Mouse (Mus musculus): ENCODE measurements around the gene Afdn. TPM values are rescaled to one million over a fixed set of nuclear protein-coding genes. Genes with fewer than 3 reads are reported as not detected.
"Not testable (repeated sequence)": the region's sequence is repeated elsewhere in the genome, so short reads cannot be mapped to it uniquely, and the experiment has no call there.

Afdn gene
- polyA plus RNA-seq, 1 experiment from 2014 or later, result 153 TPM

GRCm38 (mm10) chr17:13759156-13759852, 1.0 kb upstream of the Afdn start:
- Histone ChIP-seq H3K27ac (peak overlapping the region; percentile 98), H3K4me1 (peaks cover 23% of the 10 kb centered on the region)
- ATAC-seq (ENCODE audit: low FRiP score), result no peak

DNA sequence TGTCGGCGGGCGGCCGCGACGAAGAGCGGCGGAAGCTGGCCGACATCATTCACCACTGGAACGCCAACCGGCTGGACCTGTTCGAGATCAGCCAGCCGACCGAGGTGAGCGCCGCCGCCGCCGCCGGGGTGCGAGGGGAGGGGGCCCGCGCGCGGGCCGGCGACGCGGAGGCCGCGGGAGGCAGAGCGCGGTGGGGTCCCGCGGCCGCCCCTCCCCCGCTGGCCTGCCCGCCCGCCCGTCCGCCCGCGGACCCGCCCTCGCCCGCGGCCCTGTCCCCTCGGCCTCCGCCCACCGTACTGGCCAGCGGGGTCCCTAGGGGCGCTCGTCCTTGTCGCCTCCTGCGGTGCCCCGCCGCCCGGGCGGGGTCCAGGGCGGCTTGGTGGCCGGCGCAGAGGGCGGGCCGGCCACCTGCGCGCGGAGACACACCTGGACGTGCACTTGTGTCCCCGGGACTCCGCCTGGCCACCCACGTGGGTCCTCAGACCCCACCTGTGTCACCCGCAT, 388 bp downstream of the Afdn start:
- under 1% methylated on average over 45 of the region's 72 CpGs for WGBS

More at GRCm38 (mm10) chr17:13759156-13759852, 1.0 kb upstream of the Afdn start:
- Histone ChIP-seq H3K27me3 (no peaks in the 10 kb centered on the region), H3K4me2 (replicated peaks) (peak overlapping the region; percentile 57), H3K9ac (peak overlapping the region; percentile 89), H3K4me3 (peak overlapping the region; percentile 99), H3K36me3 (no peaks in the 10 kb centered on the region), H3K9me3 (replicated peaks) (no peaks in the 10 kb centered on the region)
- 7% methylated on average over 13 of the region's 13 CpGs for WGBS

GRCm38 (mm10) chr17:13761179-13761913, 1.0 kb downstream of the Afdn start, which contains the start of gene Tcte2:
Tcte2 (minus strand) TSS chr17:13761825.
- no peaks in the 10 kb centered on the region for H3K36me3 ChIP-seq
- H3K9me3 ChIP-seq (replicated peaks), result no peaks in the 10 kb centered on the region
- H3K27me3 ChIP-seq, result no peaks in the 10 kb centered on the region
- peak; percentile 41 for ATAC-seq (ENCODE audit: low FRiP score)
- WGBS, result under 1% methylated on average over 74 of the region's 74 CpGs
- H3K4me1 ChIP-seq, result peaks cover 23% of the 10 kb centered on the region
- peak within 1 kb of the TSS; percentile 99 for H3K4me3 ChIP-seq
- peak within 1 kb of the TSS; percentile 98 for H3K27ac ChIP-seq
- H3K4me2 ChIP-seq (replicated peaks), result peak within 1 kb of the TSS; percentile 96
- peak within 1 kb of the TSS; percentile 96 for H3K9ac ChIP-seq

More for the DNA sequence above, 388 bp downstream of the Afdn start:
- Histone ChIP-seq H3K4me3 (peak overlapping the region; percentile 99), H3K4me1 (peaks cover 23% of the 10 kb centered on the region), H3K27ac (peak overlapping the region; percentile 98), H3K9ac (peak overlapping the region; percentile 96), H3K4me2 (replicated peaks) (peak overlapping the region; percentile 96), H3K36me3 (no peaks in the 10 kb centered on the region), H3K9me3 (replicated peaks) (no peaks in the 10 kb centered on the region), H3K27me3 (no peaks in the 10 kb centered on the region)
- ATAC-seq (ENCODE audit: low FRiP score), result peak; percentile 62

GRCm38 (mm10) chr17:13763819-13764218, 3.5 kb downstream of the Afdn start:
- ATAC-seq (ENCODE audit: low FRiP score), result no peak
- Histone ChIP-seq H3K9me3 (replicated peaks) (no peaks in the 10 kb centered on the region), H3K4me1 (peaks cover 17% of the 10 kb centered on the region), H3K27me3 (no peaks in the 10 kb centered on the region), H3K9ac (no peak overlapping the region), H3K36me3 (no peaks in the 10 kb centered on the region), H3K27ac (no peak overlapping the region), H3K4me3 (no peak overlapping the region), H3K4me2 (replicated peaks) (no peak overlapping the region)
- WGBS, result 86% methylated on average over 1 of the region's 1 CpGs

- 92% methylated on average over 2 of the region's 2 CpGs for WGBS
- H3K36me3 ChIP-seq; H3K27me3 ChIP-seq; H3K9ac ChIP-seq; ATAC-seq (ENCODE audit: low FRiP score); H3K4me2 ChIP-seq (replicated peaks); H3K9me3 ChIP-seq (replicated peaks); H3K4me3 ChIP-seq; H3K27ac ChIP-seq: not testable (repeated sequence)
- peaks cover 13% of the 10 kb centered on the region for H3K4me1 ChIP-seq
These were observed 4.6 kb downstream of the Afdn start for GRCm38 (mm10) chr17:13764911-13765310.

DNA sequence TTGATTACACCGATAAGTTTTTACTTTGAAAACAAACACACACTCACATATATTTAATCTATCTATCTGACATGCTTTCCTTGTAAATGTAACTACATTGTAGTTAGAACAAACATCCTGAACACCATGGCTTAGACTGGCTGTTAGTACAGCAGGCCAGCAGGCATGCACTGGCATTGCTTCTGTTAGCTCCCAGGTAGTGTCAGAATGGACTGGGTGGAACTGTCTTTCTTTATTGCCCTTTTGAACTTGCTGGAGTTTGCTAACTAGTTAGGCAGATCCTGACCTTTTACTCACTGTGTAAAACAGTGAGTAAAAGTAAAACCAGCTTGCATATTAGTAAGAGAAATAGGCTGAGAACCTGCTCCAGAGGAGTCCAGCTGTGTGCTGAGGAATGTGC, 8.2 kb downstream of the Afdn start:
- Histone ChIP-seq H3K27ac (no peak overlapping the region), H3K9ac (no peak overlapping the region), H3K9me3 (replicated peaks) (0 out of 2 replicates have a peak, but pooled peaks cover 3% of the 10 kb centered on the region), H3K4me1 (0 out of 2 replicates have a peak, but pooled peaks cover 2% of the 10 kb centered on the region), H3K27me3 (no peaks in the 10 kb centered on the region), H3K4me2 (replicated peaks) (no peak overlapping the region), H3K4me3 (no peak overlapping the region), H3K36me3 (no peaks in the 10 kb centered on the region)
- WGBS, result 91% methylated on average over 1 of the region's 1 CpGs
- no peak for ATAC-seq (ENCODE audit: low FRiP score)

- H3K36me3 ChIP-seq, result no peaks in the 10 kb centered on the region
- no peak overlapping the region for H3K27ac ChIP-seq
- no peak overlapping the region for H3K9ac ChIP-seq
- no peak for ATAC-seq (ENCODE audit: low FRiP score)
- no peaks in the 10 kb centered on the region for H3K27me3 ChIP-seq
- 0 out of 2 replicates have a peak, but pooled peaks cover under 1% of the 10 kb centered on the region for H3K4me1 ChIP-seq
- 0 out of 2 replicates have a peak, but pooled peaks cover 3% of the 10 kb centered on the region for H3K9me3 ChIP-seq (replicated peaks)
- H3K4me3 ChIP-seq, result no peak overlapping the region
- 90% methylated on average over 3 of the region's 3 CpGs for WGBS
- H3K4me2 ChIP-seq (replicated peaks), result no peak overlapping the region
These were observed 8.9 kb downstream of the Afdn start for GRCm38 (mm10) chr17:13769256-13769655.

- no peaks in the 10 kb centered on the region for H3K36me3 ChIP-seq
- H3K27ac ChIP-seq, result no peak overlapping the region
- no peak overlapping the region for H3K4me2 ChIP-seq (replicated peaks)
- H3K4me3 ChIP-seq, result no peak overlapping the region
- H3K9ac ChIP-seq, result no peak overlapping the region
- 87% methylated on average over 2 of the region's 2 CpGs for WGBS
- ATAC-seq (ENCODE audit: low FRiP score), result no peak
- H3K9me3 ChIP-seq (replicated peaks), result no peaks in the 10 kb centered on the region
- H3K27me3 ChIP-seq, result no peaks in the 10 kb centered on the region
- no peaks in the 10 kb centered on the region for H3K4me1 ChIP-seq
These were observed 17.3 kb downstream of the Afdn start for GRCm38 (mm10) chr17:13777676-13778075.

- Histone ChIP-seq H3K4me3 (no peak overlapping the region), H3K4me1 (no peaks in the 10 kb centered on the region), H3K36me3 (no peaks in the 10 kb centered on the region), H3K9me3 (replicated peaks) (no peaks in the 10 kb centered on the region), H3K27ac (no peak overlapping the region), H3K27me3 (no peaks in the 10 kb centered on the region), H3K4me2 (replicated peaks) (no peak overlapping the region), H3K9ac (no peak overlapping the region)
- no peak for ATAC-seq (ENCODE audit: low FRiP score)
- 93% methylated on average over 1 of the region's 1 CpGs for WGBS
These were observed 18.5 kb downstream of the Afdn start for GRCm38 (mm10) chr17:13778865-13779264.

GRCm38 (mm10) chr17:13781948-13782347, 21.6 kb downstream of the Afdn start:
- no peak for ATAC-seq (ENCODE audit: low FRiP score)
- 90% methylated on average over 5 of the region's 5 CpGs for WGBS

DNA sequence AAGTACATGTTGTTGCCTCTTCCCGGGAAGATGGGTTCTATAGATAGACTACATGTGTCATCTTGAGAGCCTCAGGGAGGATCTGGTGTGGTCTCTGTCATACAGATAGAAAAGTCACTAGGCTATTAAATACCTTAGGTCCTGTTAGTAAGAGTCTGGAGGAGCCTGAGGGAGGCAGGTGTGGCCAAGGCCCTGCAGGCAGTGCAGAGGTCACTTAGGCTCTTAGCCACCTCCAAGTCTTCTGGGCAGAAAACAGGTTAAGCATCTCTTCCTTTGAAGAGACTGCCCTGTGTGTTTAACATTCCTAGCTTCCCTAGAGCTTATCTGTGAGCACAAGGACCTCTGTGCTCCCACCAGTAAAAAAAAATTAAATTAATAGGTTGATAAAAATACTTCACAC, 23.1 kb downstream of the Afdn start:
- Histone ChIP-seq H3K9me3 (replicated peaks) (no peaks in the 10 kb centered on the region), H3K4me1 (no peaks in the 10 kb centered on the region; the same call in 1 of the 2 replicates), H3K36me3 (no peaks in the 10 kb centered on the region), H3K9ac (no peak overlapping the region), H3K27me3 (no peaks in the 10 kb centered on the region), H3K4me3 (no peak overlapping the region), H3K4me2 (replicated peaks) (no peak overlapping the region), H3K27ac (no peak overlapping the region)
- ATAC-seq (ENCODE audit: low FRiP score), result no peak
- 89% methylated on average over 1 of the region's 1 CpGs for WGBS

More at GRCm38 (mm10) chr17:13781948-13782347, 21.6 kb downstream of the Afdn start:
- Histone ChIP-seq H3K4me1 (no peaks in the 10 kb centered on the region; the same call in 1 of the 2 replicates), H3K27ac (no peak overlapping the region), H3K27me3 (no peaks in the 10 kb centered on the region), H3K36me3 (no peaks in the 10 kb centered on the region), H3K9ac (no peak overlapping the region), H3K4me3 (no peak overlapping the region), H3K4me2 (replicated peaks) (no peak overlapping the region), H3K9me3 (replicated peaks) (no peaks in the 10 kb centered on the region)

GRCm38 (mm10) chr17:13790033-13790432, 29.7 kb downstream of the Afdn start:
- not testable (repeated sequence) for H3K27ac ChIP-seq; H3K27me3 ChIP-seq; H3K4me2 ChIP-seq (replicated peaks); ATAC-seq (ENCODE audit: low FRiP score); H3K4me3 ChIP-seq; H3K9ac ChIP-seq; H3K4me1 ChIP-seq; H3K36me3 ChIP-seq; H3K9me3 ChIP-seq (replicated peaks)
- WGBS, result 98% methylated on average over 2 of the region's 2 CpGs
